Mouse (Mus musculus) liver (tissue): ENCODE data around the gene Rbpjl.

Source experiments
- DNase-seq: peaks from one replicate; pipeline ENCODE4 v3.0.0-alpha.2; 2020; ENCODE audit warnings: mixed read lengths

Rbpjl gene

GRCm38 (mm10) chr2:164402906-164403305, at the start of gene Rbpjl:
Gene Rbpjl (plus strand): TSS chr2:164403141.
- peak; percentile 72 for DNase-seq

GRCm38 (mm10) chr2:164353356-164353755, 49.6 kb upstream of the Rbpjl start:
- DNase-seq, result no peak

GRCm38 (mm10) chr2:164356177-164356967, 46.6 kb upstream of the Rbpjl start:
- DNase-seq, result no peak

GRCm38 (mm10) chr2:164358373-164358772, 44.6 kb upstream of the Rbpjl start:
- no peak for DNase-seq

DNA sequence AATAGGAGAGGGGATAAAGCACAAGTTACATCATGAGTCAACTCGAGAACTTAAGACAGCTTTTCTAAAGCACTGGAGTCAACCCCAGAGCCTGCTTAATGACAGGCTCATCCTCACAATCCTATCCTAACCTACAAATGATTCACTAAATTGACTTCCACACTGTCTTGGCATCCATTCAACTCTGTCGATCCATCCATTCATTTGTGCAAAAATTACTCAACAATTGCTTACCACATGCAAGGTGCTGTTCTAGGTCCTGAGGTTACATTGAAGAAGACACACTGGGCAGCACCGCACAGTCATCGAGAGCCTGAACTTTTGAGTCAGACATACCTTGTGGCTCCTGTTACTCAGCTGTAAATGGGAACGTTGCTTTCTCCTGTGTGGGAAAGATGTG, 43.9 kb upstream of the Rbpjl start:
- no peak for DNase-seq

GRCm38 (mm10) chr2:164359668-164360067, 43.3 kb upstream of the Rbpjl start:
- DNase-seq, result no peak

- DNase-seq, result no peak
Measured at GRCm38 (mm10) chr2:164360974-164361657, 41.8 kb upstream of the Rbpjl start.

GRCm38 (mm10) chr2:164366947-164367346, 36.0 kb upstream of the Rbpjl start:
- DNase-seq, result no peak

- DNase-seq, result no peak
Measured at GRCm38 (mm10) chr2:164368620-164369105, 34.3 kb upstream of the Rbpjl start.

- no peak for DNase-seq
Measured at GRCm38 (mm10) chr2:164371371-164371770, 31.6 kb upstream of the Rbpjl start.

DNA sequence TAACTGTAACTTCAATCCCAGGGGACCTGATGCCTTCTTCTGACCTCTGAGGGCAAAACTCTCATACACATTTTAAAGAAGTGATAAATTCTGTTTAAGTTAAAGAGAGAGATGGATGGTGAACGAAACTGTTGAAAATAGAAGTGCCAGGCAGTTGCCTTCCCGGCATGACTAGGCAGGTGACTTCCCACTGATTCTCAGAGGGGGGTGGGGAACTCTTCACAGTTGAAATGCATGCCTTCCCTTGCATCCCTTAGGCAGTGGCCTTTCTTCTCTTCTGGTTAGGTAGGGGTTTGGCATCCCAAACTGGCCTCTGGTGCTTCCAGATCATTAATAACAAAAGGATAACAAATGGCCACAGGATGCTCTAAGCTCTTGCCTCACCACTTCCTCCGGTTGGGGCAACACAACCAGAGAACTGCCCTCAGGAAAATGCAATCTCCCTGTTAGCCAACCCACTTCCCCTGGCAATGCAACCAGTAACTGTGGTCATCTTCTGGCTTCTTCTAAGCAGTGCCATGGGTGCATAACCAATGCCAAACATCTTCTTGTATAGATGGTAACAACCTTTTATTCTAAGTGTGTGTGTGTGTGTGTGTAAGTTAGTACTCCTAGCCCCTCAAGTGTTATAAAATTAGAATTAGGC, 30.4 kb upstream of the Rbpjl start:
- DNase-seq, result no peak

DNA sequence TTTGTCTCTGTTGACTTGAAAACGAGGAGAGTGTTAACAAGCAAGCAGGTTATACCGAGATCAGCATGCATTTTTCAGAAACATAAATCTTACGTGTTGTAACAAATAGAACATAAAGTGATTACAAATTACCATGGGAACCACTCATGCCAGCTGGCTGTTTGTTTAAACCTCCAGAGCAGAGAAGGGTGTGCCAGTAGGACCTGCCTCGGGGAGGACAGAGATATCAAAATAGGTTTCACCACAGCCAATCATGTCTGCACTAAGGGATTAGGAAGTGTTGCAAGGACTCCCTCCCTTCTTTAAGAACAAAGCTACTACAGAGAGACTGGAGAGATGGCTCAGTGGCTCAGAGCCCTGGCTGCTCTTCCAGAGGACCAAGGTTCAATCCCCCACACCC, 29.8 kb upstream of the Rbpjl start:
- no peak for DNase-seq

DNA sequence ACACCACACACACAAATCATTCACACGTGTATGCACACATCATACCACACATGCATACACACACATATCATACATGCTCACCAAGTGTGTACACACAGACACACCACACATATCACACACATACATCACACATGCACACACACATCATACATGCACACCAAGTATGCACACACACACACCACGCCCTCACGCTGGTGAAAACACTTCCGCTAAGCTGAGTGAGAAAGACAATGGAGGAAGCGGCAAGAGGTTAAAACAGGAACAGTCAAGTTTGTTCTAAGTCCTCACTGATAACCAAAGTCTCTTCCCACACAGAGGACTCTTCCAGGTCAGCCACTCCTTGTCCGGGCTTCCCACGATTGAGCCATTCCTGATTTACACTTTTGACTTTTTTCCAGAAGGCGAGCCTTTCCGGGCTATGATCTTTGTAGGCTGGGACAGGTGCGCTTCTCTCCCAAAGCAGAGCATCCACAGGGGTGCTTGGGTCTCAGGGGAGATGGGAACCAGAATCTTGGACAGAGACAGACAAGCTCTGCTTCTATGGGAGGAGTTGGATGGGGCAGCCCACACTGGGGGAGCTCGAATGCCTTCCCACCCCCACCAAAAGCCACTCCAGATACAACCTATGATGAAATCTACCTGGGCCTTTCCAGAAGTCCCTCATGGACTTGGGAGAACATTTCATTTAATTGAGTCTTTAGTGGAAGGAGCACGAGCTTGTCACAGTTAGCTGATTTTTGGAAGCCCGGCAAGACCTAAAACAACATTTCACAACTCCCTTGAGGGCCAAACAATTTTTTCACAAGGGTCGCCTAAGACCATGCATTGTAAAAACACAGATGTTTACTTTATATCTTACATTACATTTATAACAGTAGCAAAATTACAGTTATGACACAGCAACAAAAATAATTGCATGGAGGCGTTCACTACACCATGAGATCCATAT, 25.2 kb upstream of the Rbpjl start:
- DNase-seq, result no peak

DNA sequence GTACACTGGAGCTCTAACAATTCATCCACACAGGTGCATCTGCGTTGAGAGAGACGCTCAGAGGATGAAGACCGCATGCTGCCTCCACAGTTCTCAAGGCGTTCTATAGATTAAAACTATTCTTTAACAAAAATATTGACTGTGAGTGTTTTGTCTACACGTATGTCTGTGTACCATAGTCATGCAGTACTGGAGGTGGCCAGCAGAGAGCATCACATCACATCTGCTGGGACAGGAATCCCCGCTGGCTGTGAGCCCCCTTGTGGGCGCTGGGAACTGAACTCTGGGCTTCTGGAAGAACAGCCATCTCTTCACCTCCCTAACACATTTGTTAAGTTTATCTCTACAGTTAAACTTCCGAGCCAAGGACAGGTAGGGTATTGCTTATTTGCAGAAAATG, 21.2 kb upstream of the Rbpjl start:
- DNase-seq, result no peak

DNA sequence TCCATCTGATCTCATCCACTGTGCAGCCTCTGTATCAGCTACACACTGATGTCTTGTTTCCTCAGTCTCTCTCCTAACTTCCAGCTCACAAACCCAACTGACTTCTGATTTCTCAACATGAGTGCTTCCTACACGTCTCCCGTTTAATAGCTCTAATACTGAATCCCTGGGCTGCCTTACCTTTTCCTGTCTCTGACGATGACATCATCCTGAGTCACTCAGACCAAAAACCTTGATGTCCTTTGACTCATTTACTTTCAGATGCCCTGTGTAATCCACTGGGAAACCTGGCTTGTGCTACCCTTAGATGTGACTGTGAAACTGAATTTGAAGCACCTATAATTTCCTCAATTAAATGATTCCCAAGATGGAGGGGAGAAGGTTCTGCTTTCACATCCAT, 20.0 kb upstream of the Rbpjl start:
- DNase-seq, result no peak

- DNase-seq, result no peak
Measured at GRCm38 (mm10) chr2:164383656-164384399, 19.1 kb upstream of the Rbpjl start.

DNA sequence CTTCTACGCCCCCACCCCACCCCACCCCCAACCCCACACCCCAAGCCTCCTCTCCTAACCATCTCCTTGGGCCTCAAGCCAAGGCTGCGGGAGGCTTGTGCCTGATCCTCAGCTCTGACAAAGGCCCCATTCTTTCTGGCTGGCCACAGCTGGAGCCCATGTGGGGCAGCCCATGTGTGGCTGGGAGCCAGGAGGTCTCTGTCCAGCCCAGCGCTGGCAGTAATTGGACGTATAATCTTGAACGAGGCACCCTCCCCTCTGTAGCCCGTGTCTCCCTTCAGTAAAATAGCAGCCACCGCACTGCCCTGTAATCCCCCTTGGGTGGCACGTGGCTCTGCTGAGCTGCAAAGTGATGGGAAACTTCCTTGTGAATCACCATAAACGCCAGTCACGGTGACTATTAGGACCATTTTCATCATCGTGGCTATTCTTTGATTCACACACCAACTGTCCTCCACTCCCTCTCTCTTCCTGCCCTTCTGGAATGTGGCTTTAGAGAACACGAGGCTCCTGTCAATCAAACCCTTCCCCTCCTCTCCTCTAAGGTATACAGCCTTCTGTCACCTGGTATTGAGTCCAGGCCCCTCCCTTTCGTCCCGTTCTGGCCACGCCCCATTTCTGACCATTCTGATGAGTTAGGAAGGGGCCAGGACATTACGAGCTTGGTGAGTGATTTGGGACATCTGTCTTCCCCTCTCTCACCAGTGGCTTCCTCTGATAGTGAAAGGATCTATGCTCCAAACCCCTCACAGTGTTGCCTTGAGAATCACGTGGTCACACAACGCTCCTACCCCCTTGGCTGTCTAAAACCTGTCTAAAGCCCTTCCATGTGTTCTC, 16.8 kb upstream of the Rbpjl start:
- peak; percentile 19 for DNase-seq

GRCm38 (mm10) chr2:164386953-164387352, 16.0 kb upstream of the Rbpjl start:
- no peak for DNase-seq

DNA sequence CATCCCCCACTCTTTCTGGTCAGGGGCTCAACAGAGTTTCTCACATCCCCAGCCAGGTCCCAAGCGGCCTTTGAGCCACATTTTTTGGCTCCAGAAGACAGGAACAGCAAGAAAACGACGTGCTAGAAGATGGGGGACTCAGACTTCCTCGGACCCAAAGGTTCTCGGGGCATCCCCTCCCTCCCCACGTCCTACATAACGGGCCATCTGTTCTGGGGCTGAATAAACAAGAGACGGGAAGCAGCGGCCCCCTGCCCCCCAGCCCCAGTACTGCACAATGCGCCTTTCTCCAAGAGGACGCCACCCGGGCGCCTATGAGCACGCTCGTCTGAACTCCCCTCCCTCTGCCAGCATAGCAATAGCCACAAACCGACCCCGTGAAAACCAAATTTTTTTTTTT, 13.9 kb upstream of the Rbpjl start, which contains the start of gene Slpi:
Gene Slpi (minus strand): TSS at position 76 of the 400 bp plus-strand sequence.
- DNase-seq, result no peak

GRCm38 (mm10) chr2:164389499-164389898, 13.4 kb upstream of the Rbpjl start:
- DNase-seq, result peak; percentile 76

DNA sequence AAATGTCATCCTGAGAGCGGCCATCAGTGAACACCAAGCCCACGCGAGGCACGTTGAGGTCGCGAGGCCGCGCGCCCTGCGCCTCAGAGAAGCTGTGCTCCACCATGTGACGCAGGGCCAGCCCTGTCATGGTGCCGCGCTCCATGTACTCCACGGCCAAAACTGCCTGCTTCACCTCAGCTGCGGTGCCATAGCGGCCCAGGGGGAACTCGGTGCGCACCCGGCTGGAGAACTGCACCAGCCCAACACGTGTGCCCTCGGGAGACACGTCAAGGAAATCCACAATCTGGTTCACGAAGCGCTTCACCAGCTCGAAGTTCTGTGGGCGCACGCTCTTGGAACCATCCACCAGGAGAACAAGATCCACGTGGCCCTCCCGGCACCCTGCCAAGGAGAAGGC, 9.8 kb upstream of the Rbpjl start:
- DNase-seq, result no peak
